Mouse (Mus musculus) midbrain, postnatal 0 days (tissue): ENCODE results near the gene Coasy. TPM values are rescaled to one million over a fixed set of nuclear protein-coding genes. Genes with fewer than 3 reads are reported as not detected.

ENCODE experiments used
- ATAC-seq: fragments of 200-750 bp; cut with Nextera tagmentation; 2 replicates; pipeline ENCODE4 v1.8.0; 2017; ENCODE audit warnings: moderate number of reproducible peaks, mild to moderate bottlenecking, moderate TSS enrichment, moderate library complexity; ENCODE audit not compliant: low FRiP score
- DNase-seq: peaks from one replicate; pipeline ENCODE4 v3.0.0-alpha.2; 2015; ENCODE audit warnings: low spot score
- H3K27ac ChIP-seq: fragments of 300-500 bp; sonication (generic); 2 replicates; pipeline ENCODE4 v1.5.1; 2014; ENCODE audit warnings: low read depth, mild to moderate bottlenecking, low read length, mixed read lengths
- H3K27me3 ChIP-seq: fragments of 300-500 bp; sonication (generic); 2 replicates; pipeline ENCODE4 v1.6.1; 2014; ENCODE audit warnings: low read length, control low read depth, mixed read lengths; ENCODE audit not compliant: insufficient read depth
- H3K36me3 ChIP-seq: fragments of 300-500 bp; sonication (generic); 2 replicates; pipeline ENCODE4 v1.6.1; 2014; ENCODE audit warnings: low read length, control low read depth, mixed read lengths; ENCODE audit not compliant: insufficient read depth
- H3K4me1 ChIP-seq: fragments of 300-500 bp; sonication (generic); 2 replicates; pipeline ENCODE4 v1.6.1; 2014; ENCODE audit warnings: mild to moderate bottlenecking, control low read depth, antibody characterized with exemption, low read length, mixed read lengths; ENCODE audit not compliant: insufficient read depth
- H3K4me2 ChIP-seq: fragments of 300-500 bp; sonication (generic); 2 replicates; pipeline ENCODE4 v1.6.1; 2014; ENCODE audit warnings: low read depth, mild to moderate bottlenecking, low read length, mixed read lengths; ENCODE audit not compliant: poor library complexity, severe bottlenecking
- H3K4me3 ChIP-seq: fragments of 300-500 bp; sonication (generic); 2 replicates; pipeline ENCODE4 v1.5.1; 2014; ENCODE audit warnings: low read depth, mild to moderate bottlenecking, low read length, moderate library complexity
- H3K9ac ChIP-seq: fragments of 300-500 bp; sonication (generic); replicated peaks from 2 replicates; pipeline ENCODE4 v1.6.1; 2014; ENCODE audit warnings: mild to moderate bottlenecking, low read length, moderate library complexity, mixed read lengths; ENCODE audit not compliant: poor library complexity, severe bottlenecking
- H3K9me3 ChIP-seq: fragments of 300-500 bp; sonication (generic); 2 replicates; pipeline ENCODE4 v1.6.1; 2016; ENCODE audit warnings: low read length, control low read depth
- CTCF ChIP-seq: IDR thresholded peaks from 2 replicates; pipeline ENCODE4 v1.5.1; 2016; ENCODE audit warnings: antibody characterized with exemption, mild to moderate bottlenecking
- WGBS: fragments of 180-500 bp; shearing (Covaris S2); extraction: QIAGEN DNeasy Blood & Tissue Kit; methylation state at CpG from one replicate; pipeline ENCODE4 v1.1.7; 2014; 5-methylcytosine and 5-hydroxymethylcytosine counted together
- polyA plus RNA-seq: library from polyadenylated mRNA; unstranded; fragments of >200 nt; fragmentation: Nextera tagmentation; extraction: Ambion mirVana; gene quantifications from 2 replicates; pipeline ENCODE4 v1.2.1, GENCODE M21; 2015
- total RNA-seq: library from RNA; depleted of rRNA; stranded (reverse); fragments of >200 nt; gene quantifications from 2 replicates; pipeline ENCODE4 v1.2.3, GENCODE M21; 2014

The Coasy gene
- total and polyA plus RNA-seq, 2 experiments from 2014 or later, result 31.5 to 48.7 TPM

DNA sequence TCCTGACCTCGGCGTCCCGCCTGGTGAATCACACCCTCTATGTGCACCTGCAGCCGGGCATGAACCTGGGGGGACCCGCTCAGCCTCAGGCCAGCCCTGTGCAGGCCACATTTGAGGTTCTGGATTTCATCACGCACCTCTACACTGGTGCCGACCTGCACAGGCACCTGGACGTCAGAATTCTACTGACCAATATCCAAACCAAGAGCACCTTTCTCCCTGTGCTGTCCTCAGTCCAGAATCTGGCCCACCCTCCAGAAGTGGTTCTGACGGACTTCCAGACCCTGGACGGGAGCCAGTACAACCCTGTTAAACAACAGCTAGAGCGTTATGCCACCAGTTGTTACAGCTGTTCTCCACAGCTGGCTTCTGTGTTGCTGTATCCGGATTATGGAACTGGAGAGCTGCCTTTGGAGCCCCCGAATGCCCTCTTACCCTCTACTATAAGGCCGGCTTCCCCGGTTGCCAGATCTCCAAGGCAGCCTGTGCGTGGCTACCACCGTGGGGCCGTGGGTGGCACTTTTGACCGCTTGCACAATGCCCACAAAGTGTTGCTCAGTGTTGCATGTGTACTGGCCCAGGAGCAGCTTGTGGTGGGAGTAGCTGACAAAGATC is 825 bp downstream of the Coasy start:
- Histone ChIP-seq H3K4me3 (peak overlapping the region; percentile 66), H3K27ac (peak overlapping the region; percentile 80), H3K4me2 (peak overlapping the region; percentile 99), H3K27me3 (peaks cover 22% of the 10 kb centered on the region), H3K9me3 (no peaks in the 10 kb centered on the region), H3K4me1 (peaks cover 18% of the 10 kb centered on the region), H3K9ac (peak overlapping the region; percentile 88), H3K36me3 (peaks cover 6% of the 10 kb centered on the region; the same call in 1 of the 2 replicates)
- no peak for TF ChIP-seq CTCF
- no peak for DNase-seq
- WGBS, result 34% methylated on average over 19 of the region's 19 CpGs
- ATAC-seq, result peak; percentile 13; the same call in 1 of the 2 replicates

DNA sequence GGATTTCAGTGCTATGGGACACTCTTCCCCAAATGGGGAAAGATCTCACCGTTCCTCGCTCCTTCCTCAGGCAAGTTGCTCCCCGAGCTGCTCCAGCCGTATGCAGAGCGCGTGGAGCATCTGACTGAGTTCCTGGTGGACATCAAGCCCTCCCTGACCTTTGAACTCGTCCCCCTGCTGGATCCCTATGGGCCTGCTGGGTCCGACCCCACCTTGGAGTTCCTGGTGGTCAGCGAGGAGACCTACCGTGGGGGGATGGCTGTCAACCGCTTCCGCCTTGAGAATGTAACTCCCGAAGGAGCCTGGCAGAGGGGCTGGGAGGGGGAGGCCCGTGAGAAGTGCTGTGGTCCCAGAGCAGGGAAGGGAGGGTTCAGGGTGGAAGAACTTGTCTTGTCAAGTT is 1.9 kb downstream of the Coasy start:
- no peak for DNase-seq
- no peak overlapping the region for H3K4me2 ChIP-seq
- 83% methylated on average over 14 of the region's 14 CpGs for WGBS
- peaks cover 12% of the 10 kb centered on the region for H3K27me3 ChIP-seq
- peaks cover 13% of the 10 kb centered on the region for H3K36me3 ChIP-seq
- H3K9ac ChIP-seq, result no peak overlapping the region
- no peaks in the 10 kb centered on the region for H3K9me3 ChIP-seq
- TF ChIP-seq CTCF, result no peak
- ATAC-seq, result no peak
- H3K27ac ChIP-seq, result no peak overlapping the region
- H3K4me3 ChIP-seq, result no peak overlapping the region
- peaks cover 20% of the 10 kb centered on the region for H3K4me1 ChIP-seq

DNA sequence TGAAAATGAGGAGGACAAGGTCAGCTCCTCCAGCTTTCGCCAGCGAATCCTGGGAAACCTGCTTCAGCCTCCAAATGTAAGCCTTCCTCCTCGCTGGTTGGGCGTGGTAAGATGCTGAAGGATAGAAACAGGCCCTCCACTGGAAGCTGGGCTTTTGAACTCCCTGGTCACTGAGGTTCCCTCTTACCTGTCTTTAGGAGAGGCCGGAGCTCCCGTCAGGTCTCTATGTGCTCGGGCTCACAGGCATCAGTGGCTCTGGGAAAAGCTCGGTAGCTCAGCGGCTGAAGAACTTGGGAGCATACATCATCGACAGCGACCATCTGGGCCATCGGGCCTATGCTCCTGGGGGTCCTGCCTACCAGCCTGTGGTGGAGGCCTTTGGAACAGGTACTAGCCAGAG is 2.4 kb downstream of the Coasy start:
- Histone ChIP-seq H3K4me3 (no peak overlapping the region), H3K4me1 (peaks cover 20% of the 10 kb centered on the region), H3K27ac (no peak overlapping the region), H3K27me3 (peaks cover 7% of the 10 kb centered on the region; the same call in 1 of the 2 replicates), H3K36me3 (peaks cover 19% of the 10 kb centered on the region), H3K9ac (no peak overlapping the region), H3K9me3 (no peaks in the 10 kb centered on the region), H3K4me2 (no peak overlapping the region)
- DNase-seq, result no peak
- ATAC-seq, result no peak
- no peak for TF ChIP-seq CTCF
- WGBS, result 96% methylated on average over 12 of the region's 12 CpGs

DNA sequence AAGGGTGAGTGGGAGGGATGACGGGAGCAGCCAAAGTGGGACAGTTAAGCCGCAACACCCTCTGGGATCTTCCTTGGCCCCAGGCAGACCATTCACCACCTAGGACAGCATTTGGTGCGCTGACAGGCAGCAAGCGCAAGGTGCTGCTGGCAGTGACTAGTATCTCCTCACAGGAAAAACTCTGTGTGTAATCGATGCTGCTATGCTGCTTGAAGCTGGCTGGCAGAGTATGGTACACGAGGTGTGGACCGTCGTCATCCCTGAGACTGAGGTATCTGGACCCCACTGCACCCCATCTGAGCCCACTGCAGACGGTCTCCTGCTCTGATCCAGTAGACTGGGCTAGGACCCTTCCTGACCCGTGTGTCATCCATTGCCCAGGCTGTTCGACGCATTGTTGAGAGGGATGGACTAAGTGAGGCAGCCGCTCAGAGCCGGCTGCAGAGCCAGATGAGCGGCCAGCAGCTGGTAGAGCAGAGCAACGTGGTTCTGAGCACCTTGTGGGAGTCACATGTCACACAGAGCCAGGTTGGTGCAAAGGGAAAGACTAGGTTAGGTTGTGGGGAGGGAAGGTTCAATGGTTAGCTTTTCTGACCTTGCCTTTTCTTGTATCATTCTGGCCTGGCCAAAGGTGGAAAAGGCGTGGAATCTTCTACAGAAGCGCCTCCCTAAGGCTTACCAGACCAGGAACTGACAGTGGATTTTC is 3.4 kb downstream of the Coasy start:
- peaks cover 2% of the 10 kb centered on the region; the same call in 1 of the 2 replicates for H3K27me3 ChIP-seq
- peaks cover 28% of the 10 kb centered on the region for H3K36me3 ChIP-seq
- H3K4me2 ChIP-seq, result no peak overlapping the region
- H3K4me3 ChIP-seq, result no peak overlapping the region
- peaks cover 20% of the 10 kb centered on the region for H3K4me1 ChIP-seq
- no peak for TF ChIP-seq CTCF
- 93% methylated on average over 18 of the region's 18 CpGs for WGBS
- DNase-seq, result no peak
- H3K9ac ChIP-seq, result 0 out of 2 replicates have a peak overlapping the region, but pooled peaks have one; percentile 30
- no peaks in the 10 kb centered on the region for H3K9me3 ChIP-seq
- no peak for ATAC-seq
- H3K27ac ChIP-seq, result 0 out of 2 replicates have a peak overlapping the region, but pooled peaks have one; percentile 81

DNA sequence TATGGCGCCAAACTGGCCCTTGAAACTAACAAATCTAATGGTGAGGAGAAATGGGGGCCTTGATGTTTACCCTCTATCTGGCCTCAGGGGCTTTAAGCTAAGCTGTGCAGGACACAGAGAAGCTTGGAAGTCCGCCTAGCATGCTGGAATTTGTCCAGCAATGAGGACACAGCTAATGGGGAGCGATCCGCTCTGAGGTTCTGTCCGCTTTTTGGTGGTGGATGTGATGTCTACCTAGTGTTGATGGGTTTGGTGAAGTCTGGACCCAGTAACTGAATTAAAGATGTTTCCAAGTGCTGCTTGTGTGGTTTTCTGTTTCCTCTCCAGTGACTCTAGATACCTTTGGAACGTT is 3.9 kb downstream of the Coasy start:
- Histone ChIP-seq H3K27me3 (no peaks in the 10 kb centered on the region), H3K27ac (peak overlapping the region; percentile 81), H3K4me3 (peak overlapping the region; percentile 81; the same call in 1 of the 2 replicates), H3K36me3 (peaks cover 33% of the 10 kb centered on the region), H3K9ac (peak overlapping the region; percentile 30; the same call in 1 of the 2 replicates), H3K4me2 (peak overlapping the region; percentile 88), H3K4me1 (peaks cover 20% of the 10 kb centered on the region), H3K9me3 (no peaks in the 10 kb centered on the region)
- ATAC-seq (no peak), DNase-seq (no peak)
- TF ChIP-seq CTCF, result no peak
- WGBS, result 84% methylated on average over 6 of the region's 6 CpGs
